Mouse (Mus musculus): ENCODE measurements around the gene Exd2. TPM values are rescaled to one million over a fixed set of nuclear protein-coding genes. Genes with fewer than 3 reads are reported as not detected.

Exd2 gene
- polyA plus RNA-seq (2016; fragmentation: Nextera tagmentation; extraction: Ambion mirVana), result 35.9 and 37.7 TPM in 2 replicates

DNA sequence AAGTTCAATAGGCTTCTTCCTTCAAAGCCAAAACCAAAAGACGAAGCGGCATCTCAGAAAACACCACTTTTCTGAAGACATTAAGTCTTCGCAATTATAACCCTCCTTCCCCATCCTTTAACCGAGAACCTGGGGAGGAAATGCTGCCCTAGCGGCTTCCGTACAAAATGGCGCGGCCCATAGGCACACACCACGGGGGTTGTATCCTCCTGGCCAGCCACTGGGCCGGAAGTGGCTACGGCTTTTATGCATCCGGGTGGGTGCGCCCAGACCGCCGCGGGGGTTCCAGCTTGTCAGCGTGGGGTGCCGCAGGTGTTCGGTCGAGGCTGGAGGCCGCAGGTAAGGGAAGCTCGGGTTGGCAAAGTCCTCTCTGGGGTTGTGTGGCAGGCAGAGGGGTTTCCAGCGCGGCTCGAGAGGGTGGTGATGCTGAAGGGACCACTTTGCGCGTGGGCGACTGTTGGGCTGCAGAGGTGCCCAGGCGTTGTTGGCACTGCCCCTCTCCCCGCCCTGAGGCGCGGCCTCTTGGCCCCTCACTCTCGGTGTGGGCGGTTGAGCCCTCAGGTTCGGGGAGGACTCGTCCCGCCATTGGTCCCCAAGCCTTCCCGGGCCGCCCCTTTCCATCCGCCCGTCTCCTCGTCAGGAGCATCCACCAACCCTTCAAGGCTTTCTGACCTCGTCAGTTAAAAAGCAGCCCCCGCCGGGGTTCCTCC is at the start of gene Exd2:
TSS of gene Exd2 (plus strand) at position 154 of the 710 bp plus-strand sequence.
- H3K27ac ChIP-seq, result peak within 1 kb of the TSS; percentile 87
- peak; percentile 93 for ATAC-seq (ENCODE audit: insufficient number of reproducible peaks, insufficient read depth, low FRiP score, low TSS enrichment, low read depth)
- under 1% methylated on average over 45 of the region's 45 CpGs for WGBS

DNA sequence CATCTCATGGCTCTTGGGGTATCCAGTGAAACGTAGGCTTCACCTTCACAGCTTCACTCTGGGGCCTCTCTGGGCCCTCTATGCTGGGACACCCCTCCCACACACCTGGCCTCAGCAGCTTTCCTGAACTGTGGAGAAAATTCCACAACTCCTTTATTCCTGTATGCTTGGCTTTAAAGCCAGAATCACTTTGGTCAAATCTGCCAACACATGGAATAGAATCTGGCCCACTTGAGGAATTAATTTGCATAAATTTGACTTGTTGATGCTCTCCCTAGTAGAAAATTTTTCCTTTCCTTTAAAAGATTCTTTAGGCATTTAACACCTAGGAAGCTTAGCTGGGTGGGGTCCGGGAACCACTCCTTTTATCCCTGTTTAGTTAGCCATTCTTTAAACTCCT is 47.8 kb upstream of the Exd2 start:
- H3K27ac ChIP-seq, result no peak overlapping the region
- no peak overlapping the region for H3K4me2 ChIP-seq
- peaks cover 55% of the 10 kb centered on the region for H3K36me3 ChIP-seq
- no peaks in the 10 kb centered on the region for H3K4me1 ChIP-seq (replicated peaks)
- ATAC-seq (ENCODE audit: insufficient number of reproducible peaks, insufficient read depth, low FRiP score, low TSS enrichment, low read depth), result no peak
- H3K27me3 ChIP-seq, result no peaks in the 10 kb centered on the region
- H3K9me3 ChIP-seq, result peaks cover 17% of the 10 kb centered on the region; the same call in 1 of the 2 replicates
- H3K9ac ChIP-seq (replicated peaks), result no peak overlapping the region
- 83% methylated on average over 2 of the region's 2 CpGs for WGBS
- no peak overlapping the region for H3K4me3 ChIP-seq (replicated peaks)

More for the DNA sequence above, at the start of gene Exd2:
- H3K9ac ChIP-seq (replicated peaks), result peak within 1 kb of the TSS; percentile 76
- 0 out of 2 replicates have a peak, but pooled peaks cover 7% of the 10 kb centered on the region for H3K4me1 ChIP-seq (replicated peaks)
- no peaks in the 10 kb centered on the region for H3K27me3 ChIP-seq
- peak within 1 kb of the TSS; percentile 75 for H3K4me2 ChIP-seq
- H3K4me3 ChIP-seq (replicated peaks), result peak within 1 kb of the TSS; percentile 82
- no peaks in the 10 kb centered on the region for H3K9me3 ChIP-seq
- no peaks in the 10 kb centered on the region for H3K36me3 ChIP-seq

DNA sequence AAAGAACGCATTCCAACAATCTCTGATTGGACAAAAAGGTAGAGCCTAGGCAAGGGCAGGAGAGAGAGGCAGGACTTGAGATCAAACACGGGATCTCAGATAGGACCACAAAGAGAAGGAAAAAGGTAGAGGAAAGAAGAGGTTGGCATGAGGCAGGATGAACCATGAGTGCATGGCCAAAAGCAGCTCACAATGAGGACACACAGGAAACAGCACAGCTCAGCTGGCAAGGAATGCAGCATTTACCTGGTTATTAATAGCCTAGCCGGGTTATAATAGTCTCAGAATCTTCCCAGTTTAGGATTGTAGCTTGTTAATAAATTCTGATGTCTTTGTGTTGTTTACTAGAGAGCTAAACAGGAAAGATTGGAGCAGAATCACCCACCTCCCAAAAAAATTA is 35.2 kb upstream of the Exd2 start:
- WGBS, result 92% methylated on average over 3 of the region's 3 CpGs
- H3K27me3 ChIP-seq, result no peaks in the 10 kb centered on the region
- no peak overlapping the region for H3K9ac ChIP-seq (replicated peaks)
- 0 out of 2 replicates have a peak, but pooled peaks cover 3% of the 10 kb centered on the region for H3K4me1 ChIP-seq (replicated peaks)
- H3K4me3 ChIP-seq (replicated peaks), result no peak overlapping the region
- H3K27ac ChIP-seq, result no peak overlapping the region
- no peaks in the 10 kb centered on the region for H3K9me3 ChIP-seq
- H3K4me2 ChIP-seq, result no peak overlapping the region
- H3K36me3 ChIP-seq, result peaks cover 47% of the 10 kb centered on the region
- ATAC-seq (ENCODE audit: insufficient number of reproducible peaks, insufficient read depth, low FRiP score, low TSS enrichment, low read depth), result no peak

DNA sequence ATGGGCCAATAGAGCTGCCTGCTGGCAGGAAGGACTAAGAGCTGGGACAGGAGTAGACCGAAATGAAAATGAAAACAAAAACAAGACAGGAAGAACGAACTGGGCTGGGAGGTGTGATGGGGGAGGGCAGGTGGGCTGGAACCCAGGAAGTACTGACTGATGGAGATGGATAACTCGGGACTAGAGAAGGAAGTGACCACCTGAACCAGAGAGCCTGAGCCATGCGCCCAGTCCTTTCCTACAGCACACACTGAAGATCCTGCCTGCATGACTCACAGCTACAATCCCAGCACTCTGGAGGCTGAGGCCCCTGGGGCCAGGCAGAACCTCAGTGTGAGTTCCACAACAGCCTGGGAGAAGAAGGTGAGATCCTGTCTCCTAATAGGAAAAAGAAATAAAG is 29.6 kb upstream of the Exd2 start:
- 65% methylated on average over 4 of the region's 4 CpGs for WGBS
- Histone ChIP-seq H3K4me3 (replicated peaks) (no peak overlapping the region), H3K27me3 (no peaks in the 10 kb centered on the region), H3K36me3 (peaks cover 32% of the 10 kb centered on the region), H3K9me3 (no peaks in the 10 kb centered on the region), H3K9ac (replicated peaks) (no peak overlapping the region), H3K4me2 (no peak overlapping the region), H3K27ac (no peak overlapping the region), H3K4me1 (replicated peaks) (peaks cover 23% of the 10 kb centered on the region)
- ATAC-seq (ENCODE audit: insufficient number of reproducible peaks, insufficient read depth, low FRiP score, low TSS enrichment, low read depth), result no peak

- peaks cover 23% of the 10 kb centered on the region for H3K4me1 ChIP-seq (replicated peaks)
- peak overlapping the region; percentile 90 for H3K4me3 ChIP-seq (replicated peaks)
- peaks cover 26% of the 10 kb centered on the region for H3K36me3 ChIP-seq
- H3K27ac ChIP-seq, result peak overlapping the region; percentile 97
- 11% methylated on average over 9 of the region's 10 CpGs for WGBS
- H3K9me3 ChIP-seq, result no peaks in the 10 kb centered on the region
- no peaks in the 10 kb centered on the region for H3K27me3 ChIP-seq
- H3K4me2 ChIP-seq, result peak overlapping the region; percentile 79
- no peak for ATAC-seq (ENCODE audit: insufficient number of reproducible peaks, insufficient read depth, low FRiP score, low TSS enrichment, low read depth)
- peak overlapping the region; percentile 90 for H3K9ac ChIP-seq (replicated peaks)
These were observed 28.3 kb upstream of the Exd2 start for GRCm38 (mm10) chr12:80434601-80434960.

DNA sequence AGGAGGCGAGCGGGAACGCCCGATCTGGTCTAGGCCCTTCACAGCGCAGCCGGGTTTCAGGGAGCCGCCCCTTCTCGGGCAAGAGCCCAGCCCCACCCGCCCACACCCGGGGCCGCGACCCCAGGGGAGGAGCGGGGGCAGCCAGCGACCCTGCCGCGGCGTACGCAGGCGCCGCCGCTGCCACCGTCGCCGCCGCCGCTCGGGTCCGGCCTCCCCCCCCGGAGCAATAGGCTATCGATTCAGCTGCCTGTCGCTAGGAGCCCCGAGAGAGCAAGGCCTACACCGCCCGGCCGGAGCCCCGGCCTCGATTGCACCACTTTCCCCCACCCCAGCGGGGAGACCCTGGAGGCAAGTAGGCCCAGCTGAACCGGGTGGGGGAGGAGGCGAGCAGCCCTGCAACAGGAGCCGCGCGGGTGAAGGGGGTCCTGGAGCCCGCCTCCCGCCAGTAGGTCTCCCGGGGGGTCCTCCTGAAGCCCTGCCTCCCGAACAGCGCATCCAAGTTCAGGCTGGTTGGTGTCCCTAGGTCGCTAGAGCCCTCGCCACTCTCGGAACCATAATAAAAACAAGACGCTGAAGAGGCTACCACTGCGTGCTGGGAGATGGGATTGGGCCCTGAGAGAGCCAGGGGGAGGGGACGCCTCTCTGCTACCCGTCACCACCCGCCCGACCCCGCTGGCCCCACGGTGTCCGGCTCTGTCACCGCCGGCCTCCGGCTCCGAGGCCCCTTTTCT is 27.8 kb upstream of the Exd2 start:
- H3K36me3 ChIP-seq, result peaks cover 26% of the 10 kb centered on the region
- no peaks in the 10 kb centered on the region for H3K27me3 ChIP-seq

GRCm38 (mm10) chr12:80435887-80436286 is 27.0 kb upstream of the Exd2 start:
- Histone ChIP-seq H3K36me3 (peaks cover 21% of the 10 kb centered on the region), H3K27me3 (no peaks in the 10 kb centered on the region), H3K27ac (peak overlapping the region; percentile 97), H3K9ac (replicated peaks) (peak overlapping the region; percentile 90), H3K4me1 (replicated peaks) (peaks cover 20% of the 10 kb centered on the region), H3K4me2 (peak overlapping the region; percentile 79), H3K4me3 (replicated peaks) (peak overlapping the region; percentile 90), H3K9me3 (no peaks in the 10 kb centered on the region)
- WGBS, result 0% methylated on average over 9 of the region's 10 CpGs
- peak; percentile 8; the same call in 1 of the 2 replicates for ATAC-seq (ENCODE audit: insufficient number of reproducible peaks, insufficient read depth, low FRiP score, low TSS enrichment, low read depth)

More for the DNA sequence above, 27.8 kb upstream of the Exd2 start:
- Histone ChIP-seq H3K4me2 (peak overlapping the region; percentile 79), H3K27ac (peak overlapping the region; percentile 97), H3K9me3 (no peaks in the 10 kb centered on the region), H3K4me1 (replicated peaks) (peaks cover 23% of the 10 kb centered on the region), H3K4me3 (replicated peaks) (peak overlapping the region; percentile 90), H3K9ac (replicated peaks) (peak overlapping the region; percentile 90)
- peak; percentile 76 for ATAC-seq (ENCODE audit: insufficient number of reproducible peaks, insufficient read depth, low FRiP score, low TSS enrichment, low read depth)
- WGBS, result under 1% methylated on average over 49 of the region's 64 CpGs

DNA sequence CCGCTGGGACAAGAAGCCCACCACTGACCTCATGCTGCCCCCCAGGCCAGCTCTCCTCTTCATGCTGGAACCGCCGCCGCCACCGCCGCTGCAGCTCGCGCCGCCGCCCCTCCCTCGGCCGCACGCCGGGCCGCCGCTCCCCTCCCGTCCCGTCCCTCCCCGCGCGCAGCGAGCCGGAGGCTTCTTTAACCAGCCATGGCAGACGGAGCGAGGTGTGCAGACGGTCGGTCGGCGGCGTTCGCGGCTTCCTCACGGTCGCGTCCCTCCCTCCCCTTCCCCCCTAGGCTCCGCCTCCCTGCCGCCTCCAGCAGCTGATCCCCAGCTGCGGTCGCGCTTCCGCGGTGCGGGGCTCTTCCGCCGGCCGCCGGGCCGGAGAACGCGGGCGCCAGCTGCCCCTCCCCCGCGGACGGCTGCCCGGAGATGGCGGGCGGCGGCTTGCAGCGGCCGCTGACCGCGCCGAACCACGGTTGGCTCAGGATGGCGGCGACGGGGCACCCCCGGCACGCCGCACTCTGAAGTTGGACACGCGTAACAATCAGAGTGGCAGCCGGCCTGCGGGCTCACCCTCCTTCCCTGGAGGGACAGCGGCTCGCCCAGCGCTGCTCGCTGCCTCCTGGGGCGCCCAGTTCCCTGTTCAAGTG is 26.4 kb upstream of the Exd2 start, which contains the start of gene Dcaf5:
TSS of gene Dcaf5 (minus strand) at position 266 of the 641 bp plus-strand sequence.
- H3K4me2 ChIP-seq, result peak within 1 kb of the TSS; percentile 79
- peaks cover 20% of the 10 kb centered on the region for H3K4me1 ChIP-seq (replicated peaks)
- peak; percentile 64 for ATAC-seq (ENCODE audit: insufficient number of reproducible peaks, insufficient read depth, low FRiP score, low TSS enrichment, low read depth)
- peak within 1 kb of the TSS; percentile 90 for H3K4me3 ChIP-seq (replicated peaks)
- H3K36me3 ChIP-seq, result peaks cover 15% of the 10 kb centered on the region
- peak within 1 kb of the TSS; percentile 90 for H3K9ac ChIP-seq (replicated peaks)
- peak within 1 kb of the TSS; percentile 97 for H3K27ac ChIP-seq
- 1% methylated on average over 75 of the region's 79 CpGs for WGBS
- H3K27me3 ChIP-seq, result no peaks in the 10 kb centered on the region
- no peaks in the 10 kb centered on the region for H3K9me3 ChIP-seq

GRCm38 (mm10) chr12:80437051-80437675 is 25.7 kb upstream of the Exd2 start:
- Histone ChIP-seq H3K36me3 (peaks cover 13% of the 10 kb centered on the region), H3K4me2 (peak overlapping the region; percentile 79), H3K27me3 (no peaks in the 10 kb centered on the region), H3K9me3 (no peaks in the 10 kb centered on the region), H3K27ac (peak overlapping the region; percentile 97), H3K4me1 (replicated peaks) (peaks cover 20% of the 10 kb centered on the region), H3K9ac (replicated peaks) (peak overlapping the region; percentile 90; the same call in 1 of the 2 replicates), H3K4me3 (replicated peaks) (peak overlapping the region; percentile 90)
- no peak for ATAC-seq (ENCODE audit: insufficient number of reproducible peaks, insufficient read depth, low FRiP score, low TSS enrichment, low read depth)
- 21% methylated on average over 4 of the region's 4 CpGs for WGBS

- Histone ChIP-seq H3K27ac (no peak overlapping the region), H3K9me3 (no peaks in the 10 kb centered on the region), H3K27me3 (no peaks in the 10 kb centered on the region), H3K4me2 (no peak overlapping the region), H3K36me3 (no peaks in the 10 kb centered on the region), H3K9ac (replicated peaks) (no peak overlapping the region), H3K4me3 (replicated peaks) (no peak overlapping the region), H3K4me1 (replicated peaks) (peaks cover 6% of the 10 kb centered on the region; the same call in 1 of the 2 replicates)
- ATAC-seq (ENCODE audit: insufficient number of reproducible peaks, insufficient read depth, low FRiP score, low TSS enrichment, low read depth), result no peak
- WGBS, result 78% methylated on average over 2 of the region's 2 CpGs
These were observed 21.9 kb upstream of the Exd2 start for GRCm38 (mm10) chr12:80440957-80441356.
